Mouse (Mus musculus) large intestine, adult 2 months (tissue): ENCODE data around the gene Tmem229a. TPM values are rescaled to one million over a fixed set of nuclear protein-coding genes. Genes with fewer than 3 reads are reported as not detected.

Experiments
- DNase-seq: peaks from one replicate; pipeline ENCODE4 v3.0.0-alpha.2; 2012; ENCODE audit warnings: low read depth, low spot score
- WGBS: fragments of 180-500 bp; shearing (Covaris S2); methylation state at CpG from one replicate; pipeline ENCODE4 v1.1.7; 2018; 5-methylcytosine and 5-hydroxymethylcytosine counted together
- polyA plus RNA-seq: library from polyadenylated mRNA; depleted of rRNA; stranded (reverse); fragments of >200 nt; gene quantifications from 2 replicates; pipeline ENCODE4 v1.2.3, GENCODE M21; 2012; rRNA removed

Gene Tmem229a
- 0.24 and 0.36 TPM in 2 replicates for polyA plus RNA-seq

DNA sequence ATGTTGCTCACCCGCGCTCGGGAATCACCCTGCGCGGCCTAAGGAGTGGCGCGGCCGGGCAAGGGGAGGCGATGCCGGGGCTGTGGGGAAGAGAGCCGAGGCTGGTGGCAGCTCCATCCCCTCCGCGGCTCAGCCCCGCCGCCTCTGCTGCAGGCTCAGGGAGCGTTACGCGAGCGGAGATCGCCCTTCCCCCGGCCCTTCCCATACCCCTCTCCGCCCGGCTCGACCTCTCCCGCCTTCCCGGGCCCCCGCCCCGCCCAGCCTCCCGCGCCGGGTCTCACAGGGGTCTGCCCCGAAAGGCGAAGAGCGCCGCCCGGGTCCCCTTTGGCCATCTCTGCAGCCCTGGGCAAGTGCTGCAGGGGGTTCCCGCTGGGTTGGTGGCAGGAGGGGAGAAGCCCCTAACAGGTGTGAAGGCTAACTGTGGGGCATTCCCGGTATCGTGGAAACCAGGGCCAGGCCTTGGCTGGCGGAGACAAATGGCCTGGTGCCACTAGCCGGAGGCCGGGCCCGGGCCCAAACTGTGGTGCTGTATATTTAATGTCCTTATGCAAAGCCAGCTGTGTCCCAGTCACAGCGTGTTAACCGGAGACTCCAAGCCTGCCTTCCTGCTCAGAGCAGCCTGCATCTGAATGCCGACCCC is at the start of gene Tmem229a:
Gene Tmem229a, minus strand, starts transcription at position 352 of the 640 bp plus-strand sequence.
- DNase-seq, result no peak
- 2% methylated on average over 46 of the region's 46 CpGs for WGBS

DNA sequence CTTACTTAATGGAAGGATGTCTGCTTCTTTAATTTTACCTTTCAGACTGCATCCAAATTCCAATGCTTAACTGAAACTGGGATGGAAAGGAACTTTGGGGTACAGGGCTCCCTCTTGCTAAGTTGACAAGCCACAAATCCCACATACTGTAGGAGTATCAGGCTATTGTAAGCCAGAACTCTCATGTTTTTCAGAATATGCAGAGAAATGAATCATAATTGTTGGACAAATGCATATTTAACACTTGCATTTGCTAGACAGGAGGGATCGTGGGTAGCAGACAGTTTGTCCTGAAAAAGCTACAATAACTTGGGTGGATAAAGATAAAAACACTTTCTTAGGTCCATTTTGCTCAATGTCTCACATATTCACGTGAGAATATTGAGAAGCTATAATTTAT is 37.7 kb upstream of the Tmem229a start:
- 54% methylated on average over 2 of the region's 2 CpGs for WGBS
- no peak for DNase-seq

GRCm38 (mm10) chr6:24989836-24990235 is 33.7 kb upstream of the Tmem229a start:
- no peak for DNase-seq

DNA sequence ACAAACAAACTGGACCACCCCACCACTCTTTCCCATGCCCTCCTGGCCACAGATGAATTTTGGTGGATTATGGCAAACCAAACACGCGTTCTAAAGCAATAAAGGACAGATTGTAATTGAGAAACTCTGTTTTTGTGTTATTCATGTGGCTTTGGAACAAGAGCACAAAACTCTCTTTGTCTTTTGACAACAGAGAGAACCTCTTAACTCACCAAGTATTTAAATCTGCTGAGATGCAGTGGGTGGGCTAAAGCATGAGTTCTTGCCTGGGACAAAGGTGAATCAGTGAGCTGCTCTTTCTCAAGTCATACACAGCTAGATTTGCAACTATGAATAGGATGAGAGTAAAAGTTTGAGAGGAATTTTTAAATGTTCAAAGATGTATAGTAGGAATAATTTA is 20.1 kb upstream of the Tmem229a start:
- no peak for DNase-seq
- WGBS, result 69% methylated on average over 2 of the region's 2 CpGs

DNA sequence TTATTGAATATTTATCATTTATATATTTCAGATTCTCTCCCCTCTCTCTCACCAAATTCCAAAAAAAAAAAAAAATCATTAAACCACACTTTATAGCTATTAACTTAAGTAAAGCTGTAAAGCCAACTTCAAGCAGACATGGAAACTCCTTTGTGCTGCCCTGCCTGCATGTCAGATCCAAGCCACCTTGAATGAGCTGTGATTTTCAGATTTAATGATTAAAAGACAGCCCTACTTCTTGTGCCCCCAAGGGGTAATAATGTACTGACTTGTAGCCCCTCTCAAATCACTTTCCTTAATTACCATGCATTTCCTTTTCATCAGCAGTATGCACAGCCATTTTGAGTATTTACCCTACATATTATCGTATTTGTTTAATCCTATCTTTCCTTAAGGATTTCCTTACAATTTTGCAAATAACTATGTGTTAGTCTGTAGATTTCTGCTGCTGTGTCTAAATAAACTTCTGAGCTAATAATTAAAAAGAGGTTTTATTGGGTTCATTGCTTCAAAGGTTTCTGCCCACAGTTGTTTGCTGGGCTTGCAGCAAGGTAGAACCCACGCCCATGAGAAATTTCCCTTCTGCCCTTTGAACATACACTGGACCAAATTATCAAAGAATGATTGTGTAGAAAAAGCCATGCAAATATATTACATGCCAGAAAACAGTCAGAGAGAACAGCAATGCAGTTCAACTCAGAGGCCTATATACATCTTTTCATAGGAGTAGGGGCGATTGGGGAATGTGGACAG is 12.6 kb upstream of the Tmem229a start:
- WGBS, result 32% methylated on average over 3 of the region's 3 CpGs

GRCm38 (mm10) chr6:24967726-24968125 is 11.6 kb upstream of the Tmem229a start:
- no peak for DNase-seq
- WGBS, result 82% methylated on average over 7 of the region's 7 CpGs

More for the DNA sequence above, 12.6 kb upstream of the Tmem229a start:
- DNase-seq, result peak; percentile 6

DNA sequence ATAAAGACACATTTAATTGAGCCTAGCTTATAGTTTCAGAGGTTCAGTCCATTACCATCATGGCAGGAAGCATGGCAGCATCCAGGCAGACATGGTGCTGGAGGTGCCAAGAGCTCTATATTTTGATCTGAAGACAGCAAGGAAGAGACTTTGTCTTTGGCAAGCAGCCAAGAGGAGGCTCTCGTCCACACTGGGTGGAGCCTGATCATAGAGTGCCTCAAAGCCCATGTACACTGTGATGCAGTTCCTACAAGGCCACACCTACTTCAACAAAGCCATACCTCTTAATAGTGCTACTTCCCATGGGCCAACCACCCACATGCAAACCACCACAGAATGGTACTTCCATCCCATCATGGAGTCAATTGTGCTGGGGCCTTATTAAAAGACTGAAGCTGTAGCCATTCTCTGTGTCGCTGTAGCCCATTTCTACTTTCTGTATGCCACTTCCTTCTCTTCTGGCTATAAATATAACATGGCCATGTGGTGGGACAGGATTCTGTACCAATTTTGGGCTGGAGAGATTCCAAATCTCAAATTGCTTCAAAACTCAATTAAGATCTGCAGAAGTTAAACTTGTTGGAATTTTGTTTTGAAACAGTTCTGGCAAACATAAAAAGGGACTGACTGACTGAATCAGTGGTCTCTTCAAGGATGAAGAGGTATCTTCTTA is 10.0 kb upstream of the Tmem229a start:
- 44% methylated on average over 2 of the region's 2 CpGs for WGBS
- DNase-seq, result no peak

- WGBS, result 46% methylated on average over 5 of the region's 5 CpGs
- no peak for DNase-seq
These were observed 7.7 kb upstream of the Tmem229a start for GRCm38 (mm10) chr6:24963754-24964153.

DNA sequence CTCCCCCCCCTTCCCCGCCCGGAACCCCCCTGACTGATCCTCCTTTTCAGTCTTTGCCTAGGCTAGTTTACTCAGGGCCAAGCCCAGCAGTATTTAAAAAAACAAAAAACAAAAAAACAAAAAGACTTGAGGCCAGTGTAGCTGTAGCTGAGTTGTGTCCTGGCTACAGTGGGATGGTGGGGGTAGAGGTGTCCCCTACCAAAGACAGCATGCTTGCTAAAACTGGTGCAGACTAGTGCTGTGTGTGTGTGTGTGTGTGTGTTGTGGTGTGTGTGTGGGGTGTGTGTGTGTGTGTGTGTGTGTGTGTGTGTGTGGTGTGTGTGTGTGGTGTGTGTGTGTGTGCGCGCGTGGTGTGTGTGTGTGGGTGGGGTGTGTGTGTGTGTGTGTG is 483 bp upstream of the Tmem229a start:
- no peak for DNase-seq
- WGBS, result 22% methylated on average over 5 of the region's 5 CpGs

DNA sequence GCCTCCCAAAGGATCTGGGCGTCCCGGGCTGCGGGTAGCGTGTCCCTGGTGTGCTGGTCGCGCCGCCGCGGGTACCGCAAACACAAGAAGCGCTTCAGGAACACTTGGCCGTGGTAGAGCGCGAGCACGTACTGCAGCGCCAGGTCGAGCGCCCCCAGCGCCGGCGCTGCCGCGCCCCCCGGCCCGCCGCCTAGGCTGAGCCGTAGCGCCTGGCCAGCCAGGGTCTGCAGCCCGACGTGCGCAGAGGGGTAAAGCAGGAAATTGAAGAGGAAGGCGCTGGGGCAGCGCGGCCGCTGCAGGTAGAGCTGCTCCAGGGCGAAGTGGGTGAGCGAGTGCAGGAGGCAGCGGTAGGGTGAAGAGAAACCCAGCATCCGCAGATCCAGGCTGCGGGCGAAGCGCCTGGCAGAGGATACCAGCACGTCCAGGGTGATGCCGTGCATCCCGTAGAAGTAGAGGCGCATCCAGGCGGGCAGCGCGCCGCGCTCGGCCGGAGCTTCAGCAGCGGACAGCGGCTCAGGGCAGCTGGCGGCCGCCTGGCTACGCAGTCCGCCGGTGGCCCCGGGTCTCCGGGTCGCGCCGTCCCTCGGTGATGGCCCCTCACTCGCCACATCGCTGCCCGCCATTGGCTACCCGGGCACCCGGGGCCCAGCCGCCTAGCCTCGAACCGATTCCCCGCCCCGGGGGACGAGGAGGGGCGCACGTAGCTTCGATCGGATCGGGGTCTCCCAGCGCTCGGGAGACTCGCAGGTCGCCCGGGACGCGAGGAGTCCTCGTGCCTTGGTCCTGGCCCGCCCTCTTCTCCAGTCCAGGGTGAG is 759 bp downstream of the Tmem229a start:
- no peak for DNase-seq
- WGBS, result under 1% methylated on average over 81 of the region's 91 CpGs

GRCm38 (mm10) chr6:24954126-24954525 is 2.0 kb downstream of the Tmem229a start:
- DNase-seq, result no peak
- WGBS, result 68% methylated on average over 5 of the region's 5 CpGs

DNA sequence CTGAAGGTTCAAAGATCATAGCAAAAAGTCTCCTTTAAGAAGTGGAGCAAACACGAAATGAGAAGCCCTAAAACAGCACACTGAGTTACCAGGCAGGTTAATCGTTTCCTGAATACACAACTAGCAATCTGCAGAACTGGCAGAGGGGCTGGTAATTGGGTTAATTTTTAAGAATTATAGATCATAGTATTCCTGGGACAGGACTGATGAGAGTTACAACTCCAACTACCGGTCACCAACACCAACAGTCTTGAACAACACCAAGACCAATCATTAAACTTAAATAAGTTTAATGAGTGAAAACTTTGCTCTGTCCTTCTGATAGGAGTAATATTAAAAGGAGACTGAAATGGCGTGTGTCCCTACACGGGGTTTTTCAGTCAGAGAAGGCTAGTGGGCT is 3.8 kb downstream of the Tmem229a start:
- no peak for DNase-seq

DNA sequence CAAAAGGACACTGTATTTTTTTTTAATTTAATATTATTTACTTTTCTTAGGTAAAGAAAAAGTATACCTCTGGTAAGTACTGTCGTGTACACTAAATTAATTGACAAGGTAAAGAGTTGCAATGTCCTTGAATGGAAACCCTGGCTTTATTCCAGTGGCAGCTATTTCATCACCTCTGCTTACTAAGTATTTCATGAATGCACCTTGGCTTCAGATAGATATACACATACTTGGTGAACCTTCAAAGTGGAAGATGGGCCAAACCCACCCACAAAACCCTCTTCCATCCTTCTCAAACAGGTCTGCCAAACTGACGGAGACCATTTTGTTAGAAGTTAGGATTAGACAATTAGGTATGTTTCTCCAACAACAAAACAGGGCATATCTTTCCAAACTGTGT is 5.4 kb downstream of the Tmem229a start:
- 76% methylated on average over 2 of the region's 2 CpGs for WGBS
- DNase-seq, result no peak

More for the DNA sequence above, 3.8 kb downstream of the Tmem229a start:
- WGBS, result 42% methylated on average over 5 of the region's 5 CpGs

- no peak for DNase-seq
- WGBS, result 91% methylated on average over 11 of the region's 11 CpGs
These were observed 30.9 kb downstream of the Tmem229a start for GRCm38 (mm10) chr6:24925076-24925785.

DNA sequence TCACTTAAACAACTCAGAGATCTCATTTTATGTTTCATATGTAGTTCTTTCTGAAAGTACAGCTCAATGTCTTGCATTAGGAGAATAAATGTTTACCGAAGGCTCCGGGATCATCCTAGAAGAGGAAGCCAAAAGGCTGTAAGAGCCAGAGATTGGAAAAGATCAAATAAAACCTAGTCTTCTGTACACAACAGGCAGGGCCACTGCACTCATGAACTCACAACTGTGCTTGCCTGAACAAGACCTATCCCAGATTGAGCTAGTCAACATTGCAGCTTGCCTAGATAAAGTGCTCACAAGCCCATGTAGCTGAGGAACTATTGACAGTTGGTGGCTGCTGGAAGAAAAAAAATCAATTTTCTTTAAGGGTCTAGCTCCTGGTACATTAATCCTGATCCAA is 42.5 kb downstream of the Tmem229a start:
- no peak for DNase-seq
- WGBS, result 52% methylated on average over 2 of the region's 2 CpGs

- no peak for DNase-seq
These were observed 45.4 kb downstream of the Tmem229a start for GRCm38 (mm10) chr6:24910728-24911105.

DNA sequence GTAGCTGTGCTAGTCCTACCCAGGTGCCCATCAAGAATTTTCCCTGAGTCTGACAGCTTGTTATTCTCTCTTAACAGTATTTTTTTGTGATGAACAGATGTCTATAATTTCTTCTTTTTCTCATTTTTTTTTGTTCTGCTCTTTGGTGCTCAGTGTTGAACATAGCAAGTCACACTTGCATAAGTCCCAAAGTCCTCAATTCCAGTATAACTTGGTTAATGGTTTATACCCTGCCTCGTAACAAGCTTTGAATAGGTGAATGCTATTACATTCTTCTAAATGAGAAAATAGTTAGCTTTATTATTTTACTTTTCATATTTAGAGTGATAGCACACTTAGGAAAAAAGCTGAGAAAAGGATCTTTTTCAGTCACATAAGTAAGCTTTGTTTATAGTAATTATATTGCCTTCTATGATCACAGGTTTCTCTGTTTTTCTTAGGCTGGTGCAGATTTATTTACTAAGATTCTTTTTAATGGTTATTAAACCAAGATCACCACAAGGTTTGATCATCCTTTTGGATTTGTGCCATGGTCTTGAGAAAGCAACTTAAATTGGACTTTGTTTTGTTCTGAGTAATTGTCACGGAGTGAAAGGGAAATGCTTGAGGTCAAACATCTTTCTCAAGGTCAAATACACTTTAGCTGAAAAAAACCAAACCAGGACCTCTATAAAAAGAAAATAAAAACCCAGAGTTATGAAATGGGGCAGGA is 45.9 kb downstream of the Tmem229a start:
- DNase-seq, result no peak

DNA sequence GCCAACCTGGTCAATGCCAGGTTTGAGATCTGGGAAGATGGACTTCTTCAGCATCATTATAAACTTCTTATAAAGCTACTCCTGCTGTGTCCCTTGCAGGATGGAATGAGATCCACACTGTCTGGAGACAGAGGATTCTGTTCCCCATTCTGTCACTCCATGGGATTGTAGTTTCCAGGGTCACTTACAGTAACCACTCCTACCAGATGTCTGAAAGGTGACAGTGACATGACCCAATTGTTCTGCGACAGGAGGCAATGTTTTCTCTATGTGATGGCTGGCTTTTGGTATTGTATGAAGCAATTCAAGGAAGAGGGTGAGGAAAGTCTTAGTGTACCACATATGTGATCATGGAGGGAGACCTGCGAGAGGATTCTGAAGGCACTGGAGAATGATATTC is 48.3 kb downstream of the Tmem229a start:
- DNase-seq, result no peak
- WGBS, result 87% methylated on average over 2 of the region's 2 CpGs

More for the DNA sequence above, 45.9 kb downstream of the Tmem229a start:
- 36% methylated on average over 2 of the region's 2 CpGs for WGBS

GRCm38 (mm10) chr6:24905101-24905500 is 51.0 kb downstream of the Tmem229a start:
- 40% methylated on average over 3 of the region's 3 CpGs for WGBS
- DNase-seq, result no peak
